Mouse (Mus musculus): ENCODE measurements around the gene Pax5.

DNA sequence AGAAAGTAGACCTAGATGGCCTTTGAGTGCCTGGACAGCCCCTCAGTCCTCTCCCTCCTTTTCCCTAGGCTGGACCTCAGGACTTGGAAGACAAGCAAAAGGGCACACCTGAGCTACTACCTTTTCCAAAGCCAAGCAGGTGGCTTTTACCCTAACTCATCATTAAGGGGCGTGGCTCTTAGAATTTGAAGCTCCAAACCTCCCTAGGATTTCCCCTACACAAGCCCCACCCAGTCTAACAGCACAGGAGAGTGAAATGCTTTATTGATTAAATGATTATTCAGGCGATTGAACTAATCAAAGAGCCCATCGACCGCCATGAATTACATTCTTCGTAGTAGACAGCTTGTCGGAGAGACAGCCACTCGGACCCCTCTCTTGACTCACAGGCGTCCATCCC lies 2.0 kb downstream of the Pax5 start:
- no peak for TF ChIP-seq GATA1 (IDR thresholded peaks at IDR 0.05; ENCODE audit: borderline replicate concordance, low read length)
- no peak for TF ChIP-seq FLI1 (IDR thresholded peaks at IDR 0.05; ENCODE audit: low read length)

All from megakaryocyte, embryonic 14.5 days (primary cell).